Mouse (Mus musculus) liver, embryonic 14.5 days (tissue): ENCODE data around the gene Tacr1.

Experiments
- CTCF ChIP-seq: IDR thresholded peaks from 2 replicates; pipeline ENCODE4 v1.5.1; 2016; ENCODE audit warnings: antibody characterized with exemption, low read depth, control low read depth
- EP300 ChIP-seq: IDR thresholded peaks from 2 replicates; pipeline ENCODE4 v1.6.1; 2016; ENCODE audit warnings: antibody characterized with exemption, low read depth

- TF ChIP-seq CTCF (no peak), EP300 (no peak)
Measured at GRCm38 (mm10) chr6:82429766-82430165, 27.6 kb downstream of the Tacr1 start.
